Mouse (Mus musculus): ENCODE results near the gene 4930505A04Rik. TPM values are rescaled to one million over a fixed set of nuclear protein-coding genes. Genes with fewer than 3 reads are reported as not detected.

Gene 4930505A04Rik
- total RNA-seq, 2 experiments from 2014 or later = 0.68 to 1.0 TPM

- DNase-seq (ENCODE audit: low spot score in 2 of 2) = no peak
- intact Hi-C loops (cut with DNase I) = no loop called here
These were observed 88.6 kb downstream of the 4930505A04Rik start for GRCm38 (mm10) chr11:30383076-30383475.

Other genes starting within 250 kb of the 4930505A04Rik start
- 100 to 1,000 TPM; 711 to 761 TPM for gene Sptbn1, start 203.7 kb downstream of the 4930505A04Rik start, total RNA-seq (2021)
- 10 to 100 TPM; 31.0 to 34.6 TPM for gene Acyp2, start 177.8 kb upstream of the 4930505A04Rik start, total RNA-seq (2021)

Measured in left cerebral cortex, postnatal 14 days (tissue).